Mouse (Mus musculus) inflammation-experienced regulatory T-cells (primary cell): Measurements from ENCODE around the gene Gzma. TPM values are rescaled to one million over a fixed set of nuclear protein-coding genes. Genes with fewer than 3 reads are reported as not detected.

Source experiments
- polyA plus RNA-seq, 2 experiments: library from polyadenylated mRNA; unstranded; fragments of 100-300 nt; shearing (Covaris generic); gene quantifications; one replicate each; pipeline ENCODE4 v1.2.1; 2017

Gene Gzma
- 1 to 10 TPM in 1 of 2 experiments, under 1 TPM in 1; 0.24 to 1.2 TPM for polyA plus RNA-seq

DNA sequence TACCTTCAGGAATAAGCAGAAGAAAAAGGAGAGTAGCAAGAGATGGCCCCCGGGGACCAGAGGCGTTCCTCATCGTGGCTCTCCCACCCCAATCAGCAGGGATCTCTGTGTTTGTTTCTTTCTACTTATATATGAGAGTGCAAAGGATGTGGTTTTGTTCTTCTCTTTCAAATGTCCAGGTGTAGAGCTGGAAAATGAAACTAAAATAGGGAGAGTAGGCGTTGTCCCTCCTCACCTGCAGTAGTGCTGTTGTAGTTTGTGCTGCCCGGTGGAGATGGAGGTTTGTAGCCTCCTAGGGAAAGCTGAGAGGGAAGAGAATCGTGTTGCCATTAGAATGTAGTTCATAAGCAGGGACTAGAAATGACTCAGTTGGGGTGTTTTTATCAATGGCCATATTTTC lies at the start of gene Gzma:
TSS of gene Gzma (minus strand) at position 103 of the 400 bp plus-strand sequence.

DNA sequence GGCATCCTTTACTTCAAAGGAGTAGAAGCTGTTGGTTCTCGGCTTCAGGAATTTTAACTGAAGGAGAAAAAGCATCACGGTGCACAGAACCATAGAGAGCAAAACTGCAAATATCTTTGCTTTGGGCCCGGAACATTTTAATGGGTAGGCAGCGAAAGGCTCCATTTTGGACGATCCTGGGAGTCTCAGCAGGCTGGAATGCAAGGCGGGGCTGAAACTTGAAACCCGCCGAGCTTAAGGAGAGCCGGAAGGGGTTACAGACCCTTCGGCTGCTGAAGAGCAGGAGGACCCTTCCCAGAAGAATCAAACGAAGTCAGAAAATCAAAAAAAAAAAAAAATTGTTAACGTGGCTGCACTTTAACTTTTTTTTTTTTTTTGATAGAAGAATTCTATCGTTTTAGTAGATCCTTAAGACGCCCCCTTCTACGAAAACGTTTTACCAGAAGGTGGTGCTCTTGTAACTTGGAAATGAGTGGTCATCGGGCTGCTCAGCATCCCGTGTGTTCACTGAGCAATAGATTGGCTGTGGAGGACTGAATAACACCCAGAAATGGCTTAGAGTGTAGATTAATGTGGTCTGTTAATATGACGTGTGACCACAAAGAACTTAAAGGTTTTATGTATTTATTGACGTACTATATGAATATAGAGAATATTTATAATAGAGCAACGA lies 54.4 kb downstream of the Gzma start, which contains the start of gene Gpx8:
TSS of gene Gpx8 (minus strand) at position 200 of the 673 bp plus-strand sequence.

Other genes starting within 250 kb of the Gzma start
- gene Mtrex, start 173.6 kb downstream of the Gzma start, polyA plus RNA-seq = 10 to 100 TPM; 74.0 to 78.6 TPM
- 10 to 100 TPM; 32.2 to 34.8 TPM for gene Dhx29, start 173.5 kb downstream of the Gzma start, polyA plus RNA-seq
- gene Ccno, start 113.2 kb downstream of the Gzma start, polyA plus RNA-seq = under 1 TPM; 0.11 to 0.44 TPM
- gene Mcidas, start 107.1 kb downstream of the Gzma start, polyA plus RNA-seq = 1 to 10 TPM in 1 of 2 experiments, not detected in 1; 1.3 TPM
- gene Cdc20b, start 65.9 kb downstream of the Gzma start, polyA plus RNA-seq = not detected
- under 1 TPM in 1 of 2 experiments, not detected in 1; 0.27 TPM for gene Gpx8, start 54.6 kb downstream of the Gzma start, polyA plus RNA-seq
- gene Esm1, start 108.7 kb upstream of the Gzma start, polyA plus RNA-seq = under 1 TPM; 0.17 to 0.54 TPM
- gene Gzmk, start 124.9 kb upstream of the Gzma start, polyA plus RNA-seq = 1 to 10 TPM; 1.5 to 3.3 TPM
- gene BC067074, start 192.2 kb upstream of the Gzma start, polyA plus RNA-seq = under 1 TPM; 0.10 to 0.97 TPM